Mouse (Mus musculus) hindbrain, embryonic 12.5 days (tissue): ENCODE measurements at regions not wholly inside any gene's neighbourhood (a gene's known extent, or its start where the extent isn't known, plus 50 kb on each side); places are given as distances from the start of the nearest gene placed in this dataset.

Experiments used
- ATAC-seq: fragments of 200-750 bp; cut with Nextera tagmentation; 2 replicates; pipeline ENCODE4 v1.8.0; 2017; ENCODE audit warnings: moderate TSS enrichment; ENCODE audit not compliant: low FRiP score
- H3K27ac ChIP-seq: fragments of 300-500 bp; sonication (generic); 2 replicates; pipeline ENCODE4 v1.5.1; 2016; ENCODE audit warnings: mild to moderate bottlenecking
- H3K27me3 ChIP-seq: fragments of 300-500 bp; sonication (generic); 2 replicates; pipeline ENCODE4 v1.6.1; 2016; ENCODE audit warnings: mild to moderate bottlenecking
- H3K36me3 ChIP-seq: fragments of 300-500 bp; sonication (generic); 2 replicates; pipeline ENCODE4 v1.6.1; 2016; ENCODE audit warnings: mild to moderate bottlenecking
- H3K4me1 ChIP-seq: fragments of 300-500 bp; sonication (generic); 2 replicates; pipeline ENCODE4 v1.6.1; 2016
- H3K4me2 ChIP-seq: fragments of 300-500 bp; sonication (generic); replicated peaks from 2 replicates; pipeline ENCODE4 v1.6.1; 2016; ENCODE audit warnings: mild to moderate bottlenecking
- H3K4me3 ChIP-seq: fragments of 300-500 bp; sonication (generic); 2 replicates; pipeline ENCODE4 v1.5.1; 2016; ENCODE audit warnings: mild to moderate bottlenecking
- H3K9ac ChIP-seq: fragments of 300-500 bp; sonication (generic); 2 replicates; pipeline ENCODE4 v1.6.1; 2016; ENCODE audit warnings: mild to moderate bottlenecking, moderate library complexity
- H3K9me3 ChIP-seq: fragments of 300-500 bp; sonication (generic); replicated peaks from 2 replicates; pipeline ENCODE4 v1.6.1; 2016; ENCODE audit warnings: mild to moderate bottlenecking
- WGBS: fragments of 180-500 bp; shearing (Covaris S2); methylation state at CpG from one replicate; pipeline ENCODE4 v1.1.7; 2016; 5-methylcytosine and 5-hydroxymethylcytosine counted together

- no peak for ATAC-seq
- WGBS = 92% methylated on average over 3 of the region's 3 CpGs
- no peaks in the 10 kb centered on the region for H3K27me3 ChIP-seq
- no peaks in the 10 kb centered on the region for H3K9me3 ChIP-seq
- H3K9ac ChIP-seq = no peak overlapping the region
- H3K27ac ChIP-seq = no peak overlapping the region
- H3K4me2 ChIP-seq = no peak overlapping the region
- H3K36me3 ChIP-seq = no peaks in the 10 kb centered on the region
- no peak overlapping the region for H3K4me3 ChIP-seq
- H3K4me1 ChIP-seq = no peaks in the 10 kb centered on the region
Measured at GRCm38 (mm10) chr8:89859813-89860212, 488.3 kb downstream of the Tox3 start.

DNA sequence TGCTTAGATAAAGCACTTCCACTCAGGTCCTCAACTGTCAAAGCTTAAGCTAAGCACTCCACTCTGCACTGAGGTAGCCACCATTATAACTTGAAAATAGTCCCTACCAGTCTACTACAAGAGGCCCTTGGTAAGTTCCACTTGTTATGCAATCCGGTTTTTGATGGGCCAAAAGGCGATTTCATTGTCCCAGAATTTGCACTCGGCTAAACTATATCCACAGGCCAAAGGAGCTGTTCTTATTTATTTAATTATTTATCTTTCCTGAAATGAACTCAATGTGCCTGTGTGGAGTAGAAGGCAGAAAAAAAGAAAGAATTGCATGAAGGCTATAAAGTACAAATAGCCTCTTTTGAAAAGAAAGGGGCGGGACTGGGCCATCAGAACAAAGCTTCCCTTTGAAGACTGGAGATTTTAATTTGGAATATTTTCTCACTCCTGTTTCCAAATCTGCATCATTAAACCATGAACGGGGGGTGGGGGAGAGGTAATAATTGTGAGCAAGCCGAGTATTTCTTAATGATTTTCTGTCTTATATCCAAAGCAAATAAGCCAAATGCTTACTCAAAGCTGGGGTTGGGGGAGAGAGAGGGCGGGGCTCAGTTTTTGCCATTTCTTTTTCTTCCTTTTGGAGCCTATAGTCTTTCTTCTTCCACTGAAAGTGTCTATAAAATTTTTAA is 489.3 kb downstream of the Tox3 start:
- H3K9me3 ChIP-seq = no peaks in the 10 kb centered on the region
- 83% methylated on average over 7 of the region's 7 CpGs for WGBS

DNA sequence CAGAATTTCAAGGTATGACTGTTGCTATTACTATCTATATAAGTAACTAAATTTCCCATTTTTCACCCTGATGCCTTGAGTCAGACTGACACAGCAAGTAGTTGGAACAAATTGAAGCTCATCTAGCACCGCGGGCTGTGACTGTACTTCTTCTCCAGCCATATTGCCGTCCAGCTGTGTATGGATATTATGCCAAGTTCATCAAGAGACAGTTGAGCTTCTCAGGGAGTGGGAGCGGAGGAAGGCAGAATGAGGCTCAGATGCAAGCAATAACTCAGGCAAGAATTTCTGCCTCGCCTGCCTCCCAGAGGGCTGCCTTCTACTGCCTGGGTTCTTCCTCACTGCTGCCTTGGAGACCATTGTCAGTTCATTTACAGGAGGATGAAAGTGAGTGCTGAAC is 492.6 kb downstream of the Tox3 start:
- H3K9ac ChIP-seq = no peak overlapping the region
- no peak for ATAC-seq
- WGBS = 82% methylated on average over 5 of the region's 5 CpGs
- H3K27me3 ChIP-seq = no peaks in the 10 kb centered on the region
- H3K36me3 ChIP-seq = no peaks in the 10 kb centered on the region
- H3K27ac ChIP-seq = no peak overlapping the region
- H3K9me3 ChIP-seq = no peaks in the 10 kb centered on the region
- H3K4me3 ChIP-seq = no peak overlapping the region
- no peak overlapping the region for H3K4me2 ChIP-seq
- H3K4me1 ChIP-seq = no peaks in the 10 kb centered on the region

More for the DNA sequence above, 489.3 kb downstream of the Tox3 start:
- Histone ChIP-seq H3K4me2 (no peak overlapping the region), H3K27ac (no peak overlapping the region), H3K4me1 (no peaks in the 10 kb centered on the region), H3K36me3 (no peaks in the 10 kb centered on the region), H3K4me3 (no peak overlapping the region), H3K27me3 (no peaks in the 10 kb centered on the region), H3K9ac (no peak overlapping the region)
- no peak for ATAC-seq

GRCm38 (mm10) chr8:89850209-89850796 is 497.8 kb downstream of the Tox3 start:
- H3K27me3 ChIP-seq = no peaks in the 10 kb centered on the region
- ATAC-seq = peak; percentile 88
- H3K36me3 ChIP-seq = no peaks in the 10 kb centered on the region
- no peak overlapping the region for H3K4me2 ChIP-seq
- WGBS = 33% methylated on average over 3 of the region's 3 CpGs
- H3K4me1 ChIP-seq = peaks cover 6% of the 10 kb centered on the region; the same call in 1 of the 2 replicates
- H3K27ac ChIP-seq = peak overlapping the region; percentile 58; the same call in 1 of the 2 replicates
- no peaks in the 10 kb centered on the region for H3K9me3 ChIP-seq
- H3K4me3 ChIP-seq = no peak overlapping the region
- H3K9ac ChIP-seq = no peak overlapping the region

GRCm38 (mm10) chr8:89849416-89850208 is 498.5 kb downstream of the Tox3 start:
- Histone ChIP-seq H3K4me1 (peaks cover 6% of the 10 kb centered on the region; the same call in 1 of the 2 replicates), H3K36me3 (no peaks in the 10 kb centered on the region), H3K27ac (peak overlapping the region; percentile 58), H3K27me3 (no peaks in the 10 kb centered on the region), H3K9ac (no peak overlapping the region), H3K9me3 (no peaks in the 10 kb centered on the region), H3K4me3 (no peak overlapping the region), H3K4me2 (no peak overlapping the region)
- ATAC-seq = 0 out of 2 replicates have a peak, but pooled peaks have one; percentile 38
- WGBS = 53% methylated on average over 7 of the region's 7 CpGs

DNA sequence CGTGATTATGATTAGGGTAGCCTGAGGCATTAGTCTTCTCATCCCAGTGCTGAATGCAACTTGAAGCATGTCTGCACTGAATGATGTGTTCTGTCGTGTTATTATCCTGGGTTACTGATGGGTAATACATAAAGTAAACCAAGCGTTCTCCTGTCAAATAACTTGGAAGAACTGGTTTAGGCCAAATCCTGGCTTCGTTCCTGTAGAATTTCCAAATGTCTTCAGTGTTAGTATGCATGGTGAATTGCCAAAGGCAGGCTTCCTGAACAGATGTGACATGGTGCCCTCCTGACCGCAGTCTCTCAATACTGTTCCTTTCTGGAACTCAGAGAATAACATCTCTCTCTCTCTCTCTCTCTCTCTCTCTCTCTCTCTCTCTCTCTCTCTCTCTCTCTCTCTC is 509.6 kb downstream of the Tox3 start:
- no peaks in the 10 kb centered on the region for H3K9me3 ChIP-seq
- no peak for ATAC-seq

DNA sequence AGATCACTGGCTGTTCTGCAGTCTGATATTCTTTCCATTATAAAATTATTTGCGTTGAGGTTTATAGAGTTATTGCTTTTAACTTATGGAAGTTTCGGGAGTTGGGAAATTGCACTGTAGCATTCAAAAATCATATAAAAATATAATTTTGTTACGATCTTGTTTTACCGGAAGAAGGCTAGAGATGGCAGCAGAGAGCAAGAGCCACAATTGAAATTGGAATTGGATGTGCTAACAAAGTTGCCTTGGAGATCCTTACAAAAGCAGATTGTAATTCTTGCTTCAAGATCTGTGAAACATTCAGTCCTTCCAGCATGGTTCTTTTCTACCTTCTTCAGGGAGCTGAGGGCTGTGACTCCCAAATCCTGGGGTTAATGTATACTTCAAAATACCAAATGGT is 514.4 kb downstream of the Tox3 start:
- H3K9me3 ChIP-seq = 0 out of 2 replicates have a peak, but pooled peaks cover 5% of the 10 kb centered on the region
- WGBS = 79% methylated on average over 4 of the region's 4 CpGs
- no peak for ATAC-seq
- no peak overlapping the region for H3K9ac ChIP-seq
- no peaks in the 10 kb centered on the region for H3K4me1 ChIP-seq
- no peaks in the 10 kb centered on the region for H3K27me3 ChIP-seq
- H3K27ac ChIP-seq = no peak overlapping the region
- H3K4me2 ChIP-seq = no peak overlapping the region
- no peak overlapping the region for H3K4me3 ChIP-seq
- no peaks in the 10 kb centered on the region for H3K36me3 ChIP-seq

More for the DNA sequence above, 509.6 kb downstream of the Tox3 start:
- H3K4me1 ChIP-seq = no peaks in the 10 kb centered on the region
- no peaks in the 10 kb centered on the region for H3K27me3 ChIP-seq
- no peak overlapping the region for H3K4me3 ChIP-seq
- H3K9ac ChIP-seq = no peak overlapping the region
- H3K27ac ChIP-seq = no peak overlapping the region
- no peaks in the 10 kb centered on the region for H3K36me3 ChIP-seq
- H3K4me2 ChIP-seq = no peak overlapping the region
- WGBS = 80% methylated on average over 5 of the region's 5 CpGs

DNA sequence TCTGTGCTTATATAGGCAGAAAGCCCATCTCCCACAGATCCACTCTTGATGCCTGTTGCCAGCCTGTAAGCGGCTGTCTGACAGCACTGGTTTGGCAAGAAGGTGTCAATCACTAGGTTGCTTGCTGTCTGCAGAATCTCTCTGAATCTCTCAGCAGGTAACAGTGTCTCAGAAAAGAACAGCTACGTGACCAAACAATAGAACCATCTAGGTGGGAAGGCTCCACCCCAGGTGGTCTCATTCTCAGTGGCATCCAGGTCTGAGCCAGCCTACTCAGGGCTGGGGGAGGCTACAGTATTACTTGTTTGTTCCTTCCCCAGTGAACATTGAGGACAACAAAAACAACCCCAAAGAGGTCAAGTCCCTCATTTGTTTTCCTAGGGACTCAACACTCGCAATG is 523.6 kb downstream of the Tox3 start:
- WGBS = 15% methylated on average over 3 of the region's 3 CpGs
- no peaks in the 10 kb centered on the region for H3K9me3 ChIP-seq

DNA sequence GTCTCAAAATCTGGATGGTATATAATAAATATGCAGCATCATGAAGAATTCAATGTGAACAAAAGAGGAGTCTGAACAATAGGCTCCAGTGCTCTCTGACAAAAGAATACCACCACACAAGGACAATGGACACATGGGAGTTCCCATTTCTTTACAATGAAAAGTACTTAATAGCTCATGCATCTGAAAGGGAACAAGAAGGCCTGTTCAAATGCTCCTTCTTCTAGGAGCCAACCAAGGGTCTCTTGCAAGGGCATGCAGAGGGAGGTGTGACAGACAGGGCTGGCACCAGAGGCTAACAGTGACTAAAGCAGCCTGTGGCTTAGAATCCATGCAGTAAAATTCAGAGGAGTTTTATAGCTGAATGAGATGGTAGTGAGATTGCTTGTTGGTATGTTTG is 524.5 kb downstream of the Tox3 start:
- Histone ChIP-seq H3K4me2 (no peak overlapping the region), H3K9me3 (no peaks in the 10 kb centered on the region), H3K27me3 (no peaks in the 10 kb centered on the region), H3K4me3 (no peak overlapping the region), H3K36me3 (no peaks in the 10 kb centered on the region), H3K27ac (peak overlapping the region; percentile 23; the same call in 1 of the 2 replicates), H3K9ac (no peak overlapping the region), H3K4me1 (peaks cover 15% of the 10 kb centered on the region; the same call in 1 of the 2 replicates)
- ATAC-seq = no peak

More for the DNA sequence above, 523.6 kb downstream of the Tox3 start:
- no peak for ATAC-seq
- Histone ChIP-seq H3K36me3 (no peaks in the 10 kb centered on the region), H3K9ac (no peak overlapping the region), H3K4me1 (peaks cover 15% of the 10 kb centered on the region; the same call in 1 of the 2 replicates), H3K4me2 (no peak overlapping the region), H3K4me3 (no peak overlapping the region), H3K27me3 (no peaks in the 10 kb centered on the region), H3K27ac (no peak overlapping the region)

GRCm38 (mm10) chr8:89812036-89812711 is 536.0 kb downstream of the Tox3 start:
- whole genome bisulfite sequencing = 86% methylated on average over 4 of the region's 4 CpGs
- Histone ChIP-seq H3K9me3 (no peaks in the 10 kb centered on the region), H3K9ac (no peak overlapping the region), H3K27me3 (no peaks in the 10 kb centered on the region), H3K4me1 (no peaks in the 10 kb centered on the region), H3K4me3 (no peak overlapping the region), H3K4me2 (no peak overlapping the region), H3K27ac (no peak overlapping the region), H3K36me3 (no peaks in the 10 kb centered on the region)
- ATAC-seq = no peak

DNA sequence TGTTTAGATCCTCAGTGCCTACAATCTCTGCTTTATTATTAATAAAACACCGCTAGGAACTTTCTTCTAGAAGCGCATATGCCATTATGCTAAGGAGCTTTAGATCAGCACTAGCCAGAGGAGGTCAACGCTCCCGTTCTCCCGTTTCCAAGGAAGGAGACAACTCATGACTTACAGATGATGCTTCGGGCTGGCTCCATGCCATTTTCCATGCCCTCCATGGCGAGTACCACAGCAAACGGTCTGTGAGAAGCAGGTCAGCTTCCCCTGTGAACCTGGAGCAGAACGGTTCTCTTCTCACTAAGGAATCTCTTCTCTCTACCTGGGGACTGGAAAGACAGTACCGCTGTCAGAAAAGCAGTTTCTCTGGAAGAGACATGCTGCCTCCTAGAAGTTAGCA is 559.8 kb downstream of the Tox3 start:
- 78% methylated on average over 10 of the region's 10 CpGs for WGBS

More for the DNA sequence above, 559.8 kb downstream of the Tox3 start:
- no peaks in the 10 kb centered on the region for H3K36me3 ChIP-seq
- H3K27me3 ChIP-seq = peaks cover 13% of the 10 kb centered on the region; the same call in 1 of the 2 replicates
- no peak overlapping the region for H3K27ac ChIP-seq
- no peaks in the 10 kb centered on the region for H3K9me3 ChIP-seq
- no peak for ATAC-seq
- H3K4me2 ChIP-seq = no peak overlapping the region
- peaks cover 5% of the 10 kb centered on the region; the same call in 1 of the 2 replicates for H3K4me1 ChIP-seq
- H3K9ac ChIP-seq = no peak overlapping the region
- H3K4me3 ChIP-seq = no peak overlapping the region
